Mouse (Mus musculus): ENCODE data around the gene Lsm14b. TPM values are rescaled to one million over a fixed set of nuclear protein-coding genes. Genes with fewer than 3 reads are reported as not detected.

Gene Lsm14b
- polyA plus RNA-seq, 1 experiment from 2014 or later, result 20.5 TPM

GRCm38 (mm10) chr2:179986437-179987022 is 38.3 kb upstream of the Lsm14b start:
- H3K36me3 ChIP-seq, result no peaks in the 10 kb centered on the region
- no peaks in the 10 kb centered on the region for H3K4me1 ChIP-seq (replicated peaks)
- H3K9ac ChIP-seq, result no peak overlapping the region
- H3K4me3 ChIP-seq, result no peak overlapping the region
- H3K4me2 ChIP-seq, result no peak overlapping the region
- 80% methylated on average over 10 of the region's 10 CpGs for WGBS
- no peak for ATAC-seq (ENCODE audit: low FRiP score, low read depth)
- H3K27ac ChIP-seq (replicated peaks), result no peak overlapping the region
- H3K9me3 ChIP-seq, result no peaks in the 10 kb centered on the region
- no peaks in the 10 kb centered on the region for H3K27me3 ChIP-seq

DNA sequence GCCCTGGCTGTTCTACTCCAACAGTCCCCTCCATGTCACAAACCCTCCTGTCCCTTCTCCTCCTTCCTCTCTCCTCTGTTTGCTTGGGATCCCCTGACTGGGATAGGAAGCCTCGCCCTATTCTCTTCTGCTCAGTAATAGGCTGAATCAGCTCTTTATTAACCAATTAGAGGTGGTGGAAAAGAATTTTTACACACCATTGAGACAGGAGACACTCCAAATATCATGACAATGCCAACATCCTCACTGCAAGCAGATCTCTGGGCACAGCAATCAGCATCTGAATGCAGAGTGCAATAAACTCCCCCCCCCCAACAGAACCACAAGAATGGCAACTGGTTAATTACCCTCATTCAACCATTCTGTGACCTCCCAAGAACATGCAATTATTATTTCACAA is 35.7 kb upstream of the Lsm14b start:
- Histone ChIP-seq H3K27ac (replicated peaks) (no peak overlapping the region), H3K27me3 (no peaks in the 10 kb centered on the region), H3K4me3 (no peak overlapping the region), H3K9me3 (no peaks in the 10 kb centered on the region), H3K36me3 (no peaks in the 10 kb centered on the region), H3K9ac (no peak overlapping the region), H3K4me1 (replicated peaks) (no peaks in the 10 kb centered on the region), H3K4me2 (no peak overlapping the region)
- ATAC-seq (ENCODE audit: low FRiP score, low read depth), result no peak
- WGBS, result 48% methylated on average over 1 of the region's 1 CpGs

GRCm38 (mm10) chr2:179993071-179993470 is 31.7 kb upstream of the Lsm14b start:
- H3K36me3 ChIP-seq, result no peaks in the 10 kb centered on the region
- H3K9ac ChIP-seq, result no peak overlapping the region
- ATAC-seq (ENCODE audit: low FRiP score, low read depth), result no peak
- H3K27me3 ChIP-seq, result no peaks in the 10 kb centered on the region
- H3K4me2 ChIP-seq, result no peak overlapping the region
- whole genome bisulfite sequencing, result 90% methylated on average over 5 of the region's 5 CpGs
- no peaks in the 10 kb centered on the region for H3K4me1 ChIP-seq (replicated peaks)
- no peak overlapping the region for H3K27ac ChIP-seq (replicated peaks)
- no peak overlapping the region for H3K4me3 ChIP-seq
- no peaks in the 10 kb centered on the region for H3K9me3 ChIP-seq

GRCm38 (mm10) chr2:179998431-179998830 is 26.4 kb upstream of the Lsm14b start:
- Histone ChIP-seq H3K9me3 (no peaks in the 10 kb centered on the region), H3K9ac (no peak overlapping the region), H3K27me3 (no peaks in the 10 kb centered on the region), H3K36me3 (no peaks in the 10 kb centered on the region), H3K4me3 (no peak overlapping the region), H3K4me1 (replicated peaks) (no peaks in the 10 kb centered on the region), H3K4me2 (no peak overlapping the region), H3K27ac (replicated peaks) (no peak overlapping the region)
- 80% methylated on average over 4 of the region's 4 CpGs for WGBS
- ATAC-seq (ENCODE audit: low FRiP score, low read depth), result no peak

- no peak overlapping the region for H3K27ac ChIP-seq (replicated peaks)
- H3K36me3 ChIP-seq, result no peaks in the 10 kb centered on the region
- WGBS, result 89% methylated on average over 9 of the region's 9 CpGs
- H3K4me1 ChIP-seq (replicated peaks), result no peaks in the 10 kb centered on the region
- no peak overlapping the region for H3K9ac ChIP-seq
- no peak overlapping the region for H3K4me3 ChIP-seq
- H3K27me3 ChIP-seq, result no peaks in the 10 kb centered on the region
- no peak overlapping the region for H3K4me2 ChIP-seq
- no peaks in the 10 kb centered on the region for H3K9me3 ChIP-seq
- no peak for ATAC-seq (ENCODE audit: low FRiP score, low read depth)
Measured at GRCm38 (mm10) chr2:180001635-180002034, 23.2 kb upstream of the Lsm14b start.

DNA sequence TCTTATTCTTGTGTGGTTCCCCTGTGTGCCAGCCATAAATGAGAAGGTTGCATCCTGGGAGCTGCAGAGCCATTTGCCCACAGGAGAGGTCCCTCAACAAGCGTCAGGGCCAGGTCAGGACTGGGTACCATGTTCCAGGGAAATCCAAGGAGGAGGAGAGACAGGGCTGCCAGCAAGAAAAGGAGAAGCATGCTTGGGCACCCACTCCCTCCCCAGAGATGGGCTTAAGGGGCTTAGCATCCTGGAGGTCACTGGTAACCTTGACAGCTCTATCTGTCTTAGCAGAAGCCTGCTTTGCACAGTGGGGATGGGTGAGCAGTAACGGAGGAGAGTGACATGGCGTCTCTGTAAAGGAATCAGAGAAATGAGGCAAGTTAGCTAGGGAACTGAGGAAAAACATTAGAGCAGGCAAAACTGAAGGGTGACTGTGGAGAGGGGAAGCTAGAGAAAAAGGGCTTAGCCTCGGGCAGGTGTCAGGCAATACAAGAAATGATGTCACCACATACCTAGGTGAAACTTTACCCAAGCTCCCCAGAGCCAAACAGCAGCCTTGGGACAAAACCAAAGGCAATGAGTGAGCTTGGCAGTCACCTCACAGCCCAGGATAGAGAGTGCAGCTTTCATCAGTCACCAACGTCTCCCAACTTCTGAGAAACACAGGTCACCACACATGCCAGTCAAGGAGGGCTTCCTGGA is 19.0 kb upstream of the Lsm14b start:
- H3K4me3 ChIP-seq, result no peak overlapping the region
- no peak overlapping the region for H3K27ac ChIP-seq (replicated peaks)
- no peak overlapping the region for H3K9ac ChIP-seq
- H3K4me1 ChIP-seq (replicated peaks), result no peaks in the 10 kb centered on the region
- H3K9me3 ChIP-seq, result no peaks in the 10 kb centered on the region
- no peak for ATAC-seq (ENCODE audit: low FRiP score, low read depth)
- H3K4me2 ChIP-seq, result no peak overlapping the region
- WGBS, result 70% methylated on average over 5 of the region's 5 CpGs
- H3K36me3 ChIP-seq, result no peaks in the 10 kb centered on the region
- H3K27me3 ChIP-seq, result no peaks in the 10 kb centered on the region

GRCm38 (mm10) chr2:180006352-180007017 is 18.3 kb upstream of the Lsm14b start:
- 58% methylated on average over 9 of the region's 9 CpGs for WGBS

GRCm38 (mm10) chr2:180010686-180011085 is 14.1 kb upstream of the Lsm14b start:
- Histone ChIP-seq H3K9ac (no peak overlapping the region), H3K4me3 (no peak overlapping the region), H3K4me2 (no peak overlapping the region), H3K36me3 (no peaks in the 10 kb centered on the region), H3K27me3 (no peaks in the 10 kb centered on the region), H3K27ac (replicated peaks) (no peak overlapping the region), H3K9me3 (no peaks in the 10 kb centered on the region), H3K4me1 (replicated peaks) (no peaks in the 10 kb centered on the region)
- no peak for ATAC-seq (ENCODE audit: low FRiP score, low read depth)
- WGBS, result 93% methylated on average over 7 of the region's 7 CpGs

More at GRCm38 (mm10) chr2:180006352-180007017, 18.3 kb upstream of the Lsm14b start:
- no peaks in the 10 kb centered on the region for H3K27me3 ChIP-seq
- H3K9ac ChIP-seq, result no peak overlapping the region
- H3K27ac ChIP-seq (replicated peaks), result no peak overlapping the region
- ATAC-seq (ENCODE audit: low FRiP score, low read depth), result no peak
- no peak overlapping the region for H3K4me3 ChIP-seq
- no peak overlapping the region for H3K4me2 ChIP-seq
- no peaks in the 10 kb centered on the region for H3K4me1 ChIP-seq (replicated peaks)
- H3K9me3 ChIP-seq, result no peaks in the 10 kb centered on the region
- no peaks in the 10 kb centered on the region for H3K36me3 ChIP-seq

GRCm38 (mm10) chr2:180011370-180011769 is 13.4 kb upstream of the Lsm14b start:
- WGBS, result 84% methylated on average over 6 of the region's 6 CpGs

GRCm38 (mm10) chr2:180013686-180014085 is 11.1 kb upstream of the Lsm14b start:
- 90% methylated on average over 7 of the region's 7 CpGs for WGBS
- Histone ChIP-seq H3K36me3 (no peaks in the 10 kb centered on the region), H3K4me2 (no peak overlapping the region), H3K9ac (no peak overlapping the region), H3K27ac (replicated peaks) (no peak overlapping the region), H3K4me3 (no peak overlapping the region), H3K9me3 (no peaks in the 10 kb centered on the region), H3K4me1 (replicated peaks) (no peaks in the 10 kb centered on the region), H3K27me3 (no peaks in the 10 kb centered on the region)
- ATAC-seq (ENCODE audit: low FRiP score, low read depth), result no peak

More at GRCm38 (mm10) chr2:180011370-180011769, 13.4 kb upstream of the Lsm14b start:
- no peak overlapping the region for H3K9ac ChIP-seq
- no peaks in the 10 kb centered on the region for H3K27me3 ChIP-seq
- H3K4me1 ChIP-seq (replicated peaks), result no peaks in the 10 kb centered on the region
- H3K4me2 ChIP-seq, result no peak overlapping the region
- no peaks in the 10 kb centered on the region for H3K36me3 ChIP-seq
- H3K9me3 ChIP-seq, result no peaks in the 10 kb centered on the region
- no peak overlapping the region for H3K4me3 ChIP-seq
- ATAC-seq (ENCODE audit: low FRiP score, low read depth), result no peak
- no peak overlapping the region for H3K27ac ChIP-seq (replicated peaks)

- Histone ChIP-seq H3K27ac (replicated peaks) (no peak overlapping the region), H3K4me3 (no peak overlapping the region), H3K4me2 (no peak overlapping the region), H3K27me3 (peaks cover 10% of the 10 kb centered on the region), H3K4me1 (replicated peaks) (no peaks in the 10 kb centered on the region), H3K36me3 (no peaks in the 10 kb centered on the region), H3K9me3 (no peaks in the 10 kb centered on the region), H3K9ac (no peak overlapping the region)
- 68% methylated on average over 4 of the region's 4 CpGs for WGBS
- ATAC-seq (ENCODE audit: low FRiP score, low read depth), result no peak
Measured at GRCm38 (mm10) chr2:180017632-180018031, 7.2 kb upstream of the Lsm14b start.

DNA sequence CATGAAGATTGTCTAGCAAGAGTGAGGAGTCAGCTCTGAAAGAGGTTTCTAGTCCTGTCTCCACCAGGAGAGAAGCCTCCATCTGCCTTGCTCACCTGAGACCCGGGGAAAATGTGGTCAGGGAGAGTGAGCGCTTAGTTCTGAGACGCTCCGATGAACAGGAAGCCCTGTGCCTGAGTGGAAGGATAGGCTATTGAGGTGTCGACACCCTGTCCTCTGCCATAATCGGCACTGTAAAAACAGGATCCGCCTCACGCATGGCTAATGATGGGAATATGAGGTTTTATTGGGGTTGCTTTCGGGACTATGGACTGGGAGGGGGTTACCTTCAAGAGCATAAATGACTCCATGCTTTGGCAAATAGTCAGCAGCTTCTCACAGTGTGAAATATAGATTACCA is 6.2 kb upstream of the Lsm14b start:
- 85% methylated on average over 9 of the region's 9 CpGs for WGBS
- H3K27ac ChIP-seq (replicated peaks), result no peak overlapping the region
- H3K27me3 ChIP-seq, result peaks cover 12% of the 10 kb centered on the region
- H3K36me3 ChIP-seq, result no peaks in the 10 kb centered on the region
- ATAC-seq (ENCODE audit: low FRiP score, low read depth), result no peak
- H3K9me3 ChIP-seq, result no peaks in the 10 kb centered on the region
- H3K9ac ChIP-seq, result no peak overlapping the region
- H3K4me2 ChIP-seq, result no peak overlapping the region
- H3K4me3 ChIP-seq, result no peak overlapping the region
- no peaks in the 10 kb centered on the region; the same call in 1 of the 2 replicates for H3K4me1 ChIP-seq (replicated peaks)
